Mouse (Mus musculus) erythroblast, embryonic 14.5 days (primary cell): Measurements from ENCODE around the gene Emp3.

Source experiments
- GATA1 ChIP-seq: IDR thresholded peaks from 2 replicates; pipeline ENCODE4 v1.6.1; 2012; ENCODE audit warnings: low read length, inconsistent platforms, mixed read lengths
- TAL1 ChIP-seq: IDR thresholded peaks from 3 replicates; pipeline ENCODE4 v1.6.1; 2012; ENCODE audit warnings: low read length, inconsistent platforms, mixed read lengths

DNA sequence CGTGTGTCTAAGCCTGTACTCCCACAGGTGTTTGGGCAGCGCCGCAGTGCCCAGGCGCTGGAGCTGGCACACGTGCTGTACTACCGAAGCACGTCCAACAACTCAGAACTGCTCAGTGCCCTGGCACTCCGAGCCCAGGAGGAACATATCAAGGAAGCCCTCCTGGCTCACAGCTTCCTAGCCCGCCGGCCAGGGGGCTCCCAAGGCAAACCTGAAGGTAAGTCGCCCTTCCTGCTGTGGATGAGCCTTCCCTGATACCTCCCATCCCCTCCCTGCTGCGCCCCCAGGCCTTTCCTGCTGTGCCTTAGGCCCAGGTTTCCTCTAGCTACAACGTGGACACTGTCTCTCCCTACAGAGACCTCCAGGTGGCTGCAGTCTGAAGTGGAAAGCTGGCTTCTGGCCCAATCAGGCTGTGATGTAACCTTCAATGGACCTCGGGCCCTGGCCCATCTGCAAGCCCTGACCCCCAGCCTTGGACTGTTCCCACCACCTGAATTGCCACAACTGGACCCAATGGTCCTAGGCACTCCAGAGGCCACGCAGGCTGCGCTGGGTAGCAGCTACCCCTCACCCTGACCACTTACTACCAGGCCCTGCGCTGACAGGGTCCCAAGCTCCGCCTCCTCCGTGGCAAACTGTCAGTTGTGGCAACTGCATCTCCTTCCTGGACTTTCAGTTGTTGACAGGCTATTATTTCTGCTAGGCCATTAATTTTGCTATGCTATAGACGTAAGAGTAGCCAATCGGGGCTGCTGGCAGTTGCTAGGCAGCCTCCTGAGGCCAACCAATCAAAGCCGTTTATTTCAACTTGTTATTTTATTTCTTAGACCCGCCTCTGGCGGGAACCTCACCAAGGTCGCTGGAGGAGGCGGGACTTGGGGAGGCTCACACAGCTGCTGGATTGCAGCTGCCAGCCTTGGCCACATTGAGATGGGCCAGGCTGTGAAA is 4.9 kb downstream of the Emp3 start:
- TF ChIP-seq TAL1 (no peak), GATA1 (no peak)
